Mouse (Mus musculus): ENCODE results near the gene Armt1. TPM values are rescaled to one million over a fixed set of nuclear protein-coding genes. Genes with fewer than 3 reads are reported as not detected.

Gene Armt1
- polyA plus RNA-seq, 1 experiment: 8.4 TPM

GRCm38 (mm10) chr10:4491281-4491680 lies 59.0 kb downstream of the Armt1 start:
- Histone ChIP-seq H3K4me1 (ENCODE audit: control insufficient read depth, insufficient read depth, insufficient read length) (peaks cover 4% of the 10 kb centered on the region; the same call in 1 of the 2 replicates), H3K4me3 (ENCODE audit: extremely low read depth, insufficient read depth, insufficient read length) (no peak overlapping the region), H3K27me3 (ENCODE audit: control insufficient read depth, insufficient read depth, low read length) (no peaks in the 10 kb centered on the region), H3K27ac (ENCODE audit: insufficient read depth, low read length) (no peak overlapping the region), H3K36me3 (ENCODE audit: control insufficient read depth, insufficient read depth, low read length) (no peaks in the 10 kb centered on the region)
- DNase-seq (ENCODE audit: low read depth in 1 of 2, low spot score in 2 of 2): no peak
- TF ChIP-seq POLR2A (IDR thresholded peaks at IDR 0.05; ENCODE audit: low read depth, low read length) (no peak), CTCF (IDR thresholded peaks at IDR 0.05; ENCODE audit: extremely low read depth, insufficient read depth, insufficient read length, insufficient replicate concordance) (no peak)
- 57% methylated on average over 3 of the region's 3 CpGs for WGBS

- TF ChIP-seq CTCF (IDR thresholded peaks at IDR 0.05; ENCODE audit: extremely low read depth, insufficient read depth, insufficient read length, insufficient replicate concordance): no peak
- no peak for TF ChIP-seq POLR2A (IDR thresholded peaks at IDR 0.05; ENCODE audit: low read depth, low read length)
- no peak for DNase-seq (ENCODE audit: low read depth in 1 of 2, low spot score in 2 of 2)
- 95% methylated on average over 1 of the region's 1 CpGs for WGBS
- Histone ChIP-seq H3K4me3 (ENCODE audit: extremely low read depth, insufficient read depth, insufficient read length) (no peak overlapping the region), H3K27me3 (ENCODE audit: control insufficient read depth, insufficient read depth, low read length) (no peaks in the 10 kb centered on the region), H3K36me3 (ENCODE audit: control insufficient read depth, insufficient read depth, low read length) (no peaks in the 10 kb centered on the region), H3K27ac (ENCODE audit: insufficient read depth, low read length) (no peak overlapping the region), H3K4me1 (ENCODE audit: control insufficient read depth, insufficient read depth, insufficient read length) (peaks cover 4% of the 10 kb centered on the region; the same call in 1 of the 2 replicates)
Observed at GRCm38 (mm10) chr10:4492045-4492444, 59.8 kb downstream of the Armt1 start.

GRCm38 (mm10) chr10:4492909-4493308 lies 60.6 kb downstream of the Armt1 start:
- no peak overlapping the region for H3K4me3 ChIP-seq (ENCODE audit: extremely low read depth, insufficient read depth, insufficient read length)
- no peak for DNase-seq (ENCODE audit: low read depth in 1 of 2, low spot score in 2 of 2)
- 75% methylated on average over 4 of the region's 4 CpGs for WGBS
- no peak overlapping the region for H3K27ac ChIP-seq (ENCODE audit: insufficient read depth, low read length)
- peaks cover 4% of the 10 kb centered on the region; the same call in 1 of the 2 replicates for H3K4me1 ChIP-seq (ENCODE audit: control insufficient read depth, insufficient read depth, insufficient read length)
- no peaks in the 10 kb centered on the region for H3K36me3 ChIP-seq (ENCODE audit: control insufficient read depth, insufficient read depth, low read length)
- no peak for TF ChIP-seq CTCF (IDR thresholded peaks at IDR 0.05; ENCODE audit: extremely low read depth, insufficient read depth, insufficient read length, insufficient replicate concordance)
- TF ChIP-seq POLR2A (IDR thresholded peaks at IDR 0.05; ENCODE audit: low read depth, low read length): no peak
- H3K27me3 ChIP-seq (ENCODE audit: control insufficient read depth, insufficient read depth, low read length): no peaks in the 10 kb centered on the region

- 91% methylated on average over 8 of the region's 8 CpGs for WGBS
- no peak overlapping the region for H3K4me3 ChIP-seq (ENCODE audit: extremely low read depth, insufficient read depth, insufficient read length)
- H3K27ac ChIP-seq (ENCODE audit: insufficient read depth, low read length): no peak overlapping the region
- no peaks in the 10 kb centered on the region for H3K27me3 ChIP-seq (ENCODE audit: control insufficient read depth, insufficient read depth, low read length)
- H3K36me3 ChIP-seq (ENCODE audit: control insufficient read depth, insufficient read depth, low read length): no peaks in the 10 kb centered on the region
- TF ChIP-seq POLR2A (IDR thresholded peaks at IDR 0.05; ENCODE audit: low read depth, low read length) (no peak), CTCF (IDR thresholded peaks at IDR 0.05; ENCODE audit: extremely low read depth, insufficient read depth, insufficient read length, insufficient replicate concordance) (no peak)
- no peak for DNase-seq (ENCODE audit: low read depth in 1 of 2, low spot score in 2 of 2)
- no peaks in the 10 kb centered on the region for H3K4me1 ChIP-seq (ENCODE audit: control insufficient read depth, insufficient read depth, insufficient read length)
Observed at GRCm38 (mm10) chr10:4503251-4503650, 71.0 kb downstream of the Armt1 start.

Other genes starting within 250 kb of the Armt1 start
- gene Akap12, start 166.1 kb upstream of the Armt1 start, polyA plus RNA-seq (2012; rRNA removed): 4.1 and 5.0 TPM in 2 replicates
- gene Zbtb2, start 44.4 kb upstream of the Armt1 start, polyA plus RNA-seq (2012; rRNA removed): 10.3 and 10.9 TPM in 2 replicates
- 19.0 and 20.4 TPM in 2 replicates for gene Rmnd1, start 79 bp upstream of the Armt1 start, polyA plus RNA-seq (2012; rRNA removed)
- gene Ccdc170, start 50.0 kb downstream of the Armt1 start, polyA plus RNA-seq (2012; rRNA removed): not detected in 2 replicates
- gene Esr1, start 179.1 kb downstream of the Armt1 start, polyA plus RNA-seq (2012; rRNA removed): 1.9 and 2.2 TPM in 2 replicates

Measured in spleen, adult 2 months (tissue).